29 mouse cellular contexts compared by ENCODE assay signal in the genomic region with DNA sequence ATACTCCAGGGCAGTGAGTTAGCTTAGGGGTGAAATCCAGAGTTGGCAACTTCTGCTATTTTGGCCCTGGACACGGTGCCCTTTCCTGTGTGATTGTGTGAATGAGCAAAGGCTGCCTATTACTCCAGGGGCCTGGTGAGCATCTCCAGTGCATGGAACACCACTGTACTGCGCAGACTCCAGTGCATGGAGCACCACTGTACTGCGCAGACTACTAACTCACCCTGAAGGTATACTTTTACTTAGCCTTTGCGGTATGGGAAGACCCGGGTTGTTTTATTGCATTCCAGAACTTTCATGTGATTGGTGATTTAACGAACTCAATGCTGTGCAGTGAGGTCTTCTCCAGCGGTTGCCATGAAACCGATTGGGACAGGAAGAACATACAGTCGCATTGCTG. TPM values are rescaled to one million over a fixed set of nuclear protein-coding genes. Genes with fewer than 3 reads are reported as not detected.
DNase-seq lines count a peak whose midpoint lies in the region; ATAC-seq and TF ChIP-seq lines count a peak whose summit lies in the region.
"Had no signal": no experiment of that assay in that cellular context is flagged by ENCODE, and none has a peak within 500 bp of the region (broad histone marks: within the 10 kb centered on the region; RNA-seq: fewer than 3 reads in every experiment).

No protein-coding gene starts in this region.

- H3K4me2 ChIP-seq in liver, embryonic 13.5 days, result no peak overlapping the region
- H3K4me2 ChIP-seq in liver, embryonic 11.5 days, result no peak overlapping the region
- H3K4me2 ChIP-seq: embryonic facial prominence, embryonic 13.5 days; forebrain, embryonic 13.5 days; heart, embryonic 13.5 days; hindbrain, embryonic 14.5 days had no signal

- TF ChIP-seq POLR2A in spleen, adult 2 months (IDR thresholded peaks at IDR 0.05; ENCODE audit: low read depth, low read length), result no peak
- no peak for TF ChIP-seq POLR2A in small intestine, adult 2 months (IDR thresholded peaks at IDR 0.05; ENCODE audit: low read depth, low read length)

- 89% methylated on average over 9 of the region's 9 CpGs for WGBS in liver, embryonic 13.5 days (ENCODE audit: insufficient replicate concordance)
- WGBS in liver, embryonic 11.5 days, result 93% methylated on average over 9 of the region's 9 CpGs
- 84% methylated on average over 9 of the region's 9 CpGs for WGBS in spleen, adult 2 months
- WGBS in small intestine, adult 2 months, result 90% methylated on average over 9 of the region's 9 CpGs

- H3K9me3 ChIP-seq in liver, embryonic 13.5 days (replicated peaks), result no peaks in the 10 kb centered on the region
- no peaks in the 10 kb centered on the region for H3K9me3 ChIP-seq in liver, embryonic 11.5 days (ENCODE audit: control insufficient read depth, low read length)
- H3K9me3 ChIP-seq: embryonic facial prominence, embryonic 10.5 days; embryonic facial prominence, embryonic 13.5 days; forebrain, embryonic 10.5 days; forebrain, embryonic 13.5 days; heart, embryonic 10.5 days; heart, embryonic 13.5 days had no signal

- no peak for TF ChIP-seq CTCF in spleen, adult 2 months (IDR thresholded peaks at IDR 0.05; ENCODE audit: extremely low read depth, insufficient read depth, insufficient read length, insufficient replicate concordance)
- TF ChIP-seq CTCF in small intestine, adult 2 months (IDR thresholded peaks at IDR 0.05; ENCODE audit: extremely low read depth, insufficient read length, insufficient replicate concordance, low read depth, low read length), result no peak

- H3K36me3 ChIP-seq in liver, embryonic 13.5 days, result peaks cover 23% of the 10 kb centered on the region
- no peaks in the 10 kb centered on the region for H3K36me3 ChIP-seq in liver, embryonic 11.5 days (ENCODE audit: control insufficient read depth, insufficient read depth, low read length)
- H3K36me3 ChIP-seq in spleen, adult 2 months (ENCODE audit: control insufficient read depth, insufficient read depth, low read length), result no peaks in the 10 kb centered on the region
- H3K36me3 ChIP-seq in small intestine, adult 2 months (ENCODE audit: control insufficient read depth, insufficient read depth, low read length), result no peaks in the 10 kb centered on the region
- H3K36me3 ChIP-seq: heart, embryonic 10.5 days; heart, embryonic 13.5 days had no signal

- DNase-seq in liver, embryonic 13.5 days, result no peak
- no peak for DNase-seq in liver, embryonic 11.5 days (ENCODE audit: low spot score)
- DNase-seq in spleen, adult 2 months (ENCODE audit: low read depth in 1 of 2, low spot score in 2 of 2), result no peak
- no peak for DNase-seq in spleen, postnatal 14 days (ENCODE audit: low spot score in 2 of 2)
- DNase-seq in gastrocnemius, postnatal 14 days, result no peak
- no peak for DNase-seq in lung, adult 18-20 months
- DNase-seq: adrenal gland, adult 8-10 months; adrenal gland, postnatal 25 days; cerebellum, adult 18-20 months; cerebellum, adult 9-11 months; cerebellum, postnatal 36 days; embryo, embryonic 11 days; gastrocnemius, adult 2 months; gastrocnemius, postnatal 36 days; heart, adult 2 months; heart, postnatal 14 days; heart, postnatal 4 days had no signal

- H3K9ac ChIP-seq in liver, embryonic 13.5 days, result peak overlapping the region; percentile 20; the same call in 1 of the 2 replicates
- H3K9ac ChIP-seq in liver, embryonic 11.5 days (ENCODE audit: low read depth, low read length), result no peak overlapping the region
- H3K9ac ChIP-seq: embryonic facial prominence, embryonic 13.5 days; forebrain, embryonic 13.5 days; heart, embryonic 13.5 days; hindbrain, embryonic 14.5 days had no signal

- no peak for ATAC-seq in liver, embryonic 13.5 days (ENCODE audit: low read depth)
- no peak for ATAC-seq in liver, embryonic 11.5 days (replicated peaks; ENCODE audit: low FRiP score)
- ATAC-seq in erythroid progenitor cell, adult 5-6 weeks (replicated peaks; ENCODE audit: low FRiP score, poor library complexity, severe bottlenecking), result 0 out of 2 replicates have a peak, but pooled peaks have one; percentile 9
- ATAC-seq: forebrain, embryonic 13.5 days; forebrain, embryonic 16.5 days; hindbrain, postnatal 0 days had no signal

- peaks cover 71% of the 10 kb centered on the region for H3K4me1 ChIP-seq in liver, embryonic 13.5 days (replicated peaks)
- H3K4me1 ChIP-seq in liver, embryonic 11.5 days (replicated peaks; ENCODE audit: control insufficient read depth, insufficient read depth, low read length), result peaks cover 27% of the 10 kb centered on the region
- H3K4me1 ChIP-seq in spleen, adult 2 months (ENCODE audit: control insufficient read depth, insufficient read depth, insufficient read length), result peaks cover 35% of the 10 kb centered on the region; the same call in 1 of the 2 replicates
- H3K4me1 ChIP-seq in small intestine, adult 2 months (ENCODE audit: control insufficient read depth, insufficient read depth, insufficient read length, low read length), result peaks cover 12% of the 10 kb centered on the region; the same call in 1 of the 2 replicates

- intact Hi-C loops in gastrocnemius, postnatal 14 days (cut with DNase I; ENCODE audit: low total_unique reads), result no loop called here

- peak overlapping the region; percentile 57 for H3K27ac ChIP-seq in liver, embryonic 13.5 days
- no peak overlapping the region for H3K27ac ChIP-seq in liver, embryonic 11.5 days (ENCODE audit: low read depth, low read length)
- 0 out of 2 replicates have a peak overlapping the region, but pooled peaks have one; percentile 33 for H3K27ac ChIP-seq in spleen, adult 2 months (ENCODE audit: insufficient read depth, low read length)
- H3K27ac ChIP-seq in small intestine, adult 2 months (ENCODE audit: insufficient read depth, low read depth, low read length), result 0 out of 2 replicates have a peak overlapping the region, but pooled peaks have one; percentile 14
- H3K27ac ChIP-seq: embryonic facial prominence, embryonic 10.5 days; embryonic facial prominence, embryonic 13.5 days; forebrain, embryonic 10.5 days; forebrain, embryonic 13.5 days; gastrocnemius, adult 2 months; heart, adult 2 months; heart, embryonic 10.5 days; heart, embryonic 13.5 days; hindbrain, embryonic 14.5 days; hindbrain, postnatal 0 days had no signal

- H3K27me3 ChIP-seq in liver, embryonic 13.5 days, result no peaks in the 10 kb centered on the region
- H3K27me3 ChIP-seq in liver, embryonic 11.5 days (replicated peaks; ENCODE audit: control insufficient read depth, insufficient read depth, low read length), result no peaks in the 10 kb centered on the region
- H3K27me3 ChIP-seq in spleen, adult 2 months (ENCODE audit: control insufficient read depth, insufficient read depth, low read length), result no peaks in the 10 kb centered on the region
- H3K27me3 ChIP-seq in small intestine, adult 2 months (ENCODE audit: control insufficient read depth, insufficient read depth, low read length), result no peaks in the 10 kb centered on the region
- H3K27me3 ChIP-seq: embryonic facial prominence, embryonic 13.5 days; forebrain, embryonic 13.5 days; heart, embryonic 13.5 days had no signal

- H3K4me3 ChIP-seq in liver, embryonic 13.5 days (replicated peaks), result no peak overlapping the region
- no peak overlapping the region for H3K4me3 ChIP-seq in liver, embryonic 11.5 days (ENCODE audit: low read depth, low read length)
- H3K4me3 ChIP-seq in spleen, adult 2 months (ENCODE audit: extremely low read depth, insufficient read depth, insufficient read length), result no peak overlapping the region
- H3K4me3 ChIP-seq in small intestine, adult 2 months (ENCODE audit: low read depth, low read length), result no peak overlapping the region
- H3K4me3 ChIP-seq: embryonic facial prominence, embryonic 10.5 days; embryonic facial prominence, embryonic 13.5 days; erythroblast, embryonic 14.5 days; forebrain, embryonic 10.5 days; forebrain, embryonic 13.5 days; gastrocnemius, adult 2 months; heart, adult 2 months; heart, embryonic 10.5 days; heart, embryonic 13.5 days had no signal

RNA-seq across cellular contexts. Expression of a gene that starts 47.2 kb away (rescaled TPM):
- 27.3 and 28.7 TPM in 2 replicates for polyA plus RNA-seq in liver, embryonic 13.5 days (2015; fragmentation: Nextera tagmentation; extraction: Ambion mirVana)
- 28.6 and 30.4 TPM in 2 replicates for polyA plus RNA-seq in liver, embryonic 11.5 days (2014; fragmentation: Nextera tagmentation; extraction: Ambion mirVana)
- 14.4 and 16.1 TPM in 2 replicates for polyA plus RNA-seq in spleen, adult 2 months (2012; rRNA removed)
- 66.3 and 66.7 TPM in 2 replicates for total RNA-seq in erythroid progenitor cell, adult 5-6 weeks (2015; ENCODE audit: low replicate concordance)
- total RNA-seq in erythroid progenitor cell, adult 5-6 weeks (2017; ENCODE audit: low replicate concordance), result 88.6 and 120 TPM in 2 replicates
- polyA plus RNA-seq in small intestine, adult 2 months (2012; rRNA removed), result 5.9 and 10.3 TPM in 2 replicates
- total RNA-seq in gastrocnemius, postnatal 14 days (2021), result 1 to 10 TPM; 4.5 to 4.8 TPM
